Mouse (Mus musculus) small intestine, adult 2 months (tissue): Measurements from ENCODE around the gene S100a5. TPM values are rescaled to one million over a fixed set of nuclear protein-coding genes. Genes with fewer than 3 reads are reported as not detected.

Experiments
- H3K27ac ChIP-seq: fragments of 200-500 bp; 2 replicates; pipeline ENCODE4 v1.5.1; 2012; ENCODE audit warnings: low read depth, low read length, control low read depth, inconsistent platforms; ENCODE audit not compliant: insufficient read depth
- H3K27me3 ChIP-seq: fragments of 200-500 bp; 2 replicates; pipeline ENCODE4 v1.6.1; 2012; ENCODE audit warnings: mild to moderate bottlenecking, moderate library complexity, low read length, inconsistent platforms; ENCODE audit not compliant: control insufficient read depth, insufficient read depth
- H3K36me3 ChIP-seq: fragments of 200-500 bp; 2 replicates; pipeline ENCODE4 v1.6.1; 2012; ENCODE audit warnings: mild to moderate bottlenecking, low read length, control low read depth, inconsistent platforms; ENCODE audit not compliant: control insufficient read depth, insufficient read depth
- H3K4me1 ChIP-seq: fragments of 200-500 bp; 2 replicates; pipeline ENCODE4 v1.6.1; 2012; ENCODE audit warnings: low read length, inconsistent platforms, mixed read lengths; ENCODE audit not compliant: control insufficient read depth, insufficient read depth, insufficient read length
- H3K4me3 ChIP-seq: fragments of 200-500 bp; 2 replicates; pipeline ENCODE4 v1.5.1; 2012; ENCODE audit warnings: low read depth, mild to moderate bottlenecking, control low read depth, inconsistent platforms, low read length, moderate library complexity
- CTCF ChIP-seq: fragments of 200-500 bp; IDR thresholded peaks from 2 replicates; pipeline ENCODE4 v1.5.1; 2012; ENCODE audit warnings: low read depth, mild to moderate bottlenecking, control low read depth, inconsistent platforms, low read length, moderate library complexity, mixed read lengths; ENCODE audit not compliant: insufficient replicate concordance, insufficient read length; ENCODE audit errors: extremely low read depth
- POLR2A ChIP-seq: fragments of 200-500 bp; IDR thresholded peaks from 2 replicates; pipeline ENCODE4 v1.6.1; 2012; ENCODE audit warnings: low read depth, mild to moderate bottlenecking, control low read depth, inconsistent platforms, low read length, moderate library complexity
- WGBS: fragments of 180-500 bp; shearing (Covaris S2); methylation state at CpG from one replicate; pipeline ENCODE4 v1.1.7; 2018; 5-methylcytosine and 5-hydroxymethylcytosine counted together
- polyA plus RNA-seq: library from polyadenylated mRNA; depleted of rRNA; stranded (reverse); fragments of >200 nt; gene quantifications from 2 replicates; pipeline ENCODE4 v1.2.3, GENCODE M21; 2012

S100a5 gene
- polyA plus RNA-seq, 1 experiment = not detected

DNA sequence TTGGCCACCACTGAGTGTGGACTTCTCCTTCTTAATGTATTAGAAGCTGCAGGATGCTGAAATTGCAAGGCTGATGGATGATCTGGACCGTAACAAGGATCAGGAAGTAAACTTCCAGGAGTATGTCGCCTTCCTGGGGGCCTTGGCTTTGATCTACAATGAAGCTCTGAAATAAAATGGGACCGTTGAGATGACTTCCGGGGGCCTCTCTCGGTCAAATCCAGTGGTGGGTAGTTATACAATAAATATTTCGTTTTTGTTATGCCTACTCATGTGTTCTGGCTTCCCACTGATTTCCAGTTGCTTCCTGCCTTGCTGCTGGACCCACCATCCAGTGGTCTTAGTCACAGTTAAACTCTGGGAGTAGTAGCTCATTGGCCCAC lies 5.8 kb downstream of the S100a5 start:
- Histone ChIP-seq H3K27ac (peak overlapping the region; percentile 40), H3K4me1 (peaks cover 23% of the 10 kb centered on the region), H3K36me3 (no peaks in the 10 kb centered on the region), H3K27me3 (no peaks in the 10 kb centered on the region), H3K4me3 (peak overlapping the region; percentile 61)
- TF ChIP-seq POLR2A (no peak), CTCF (no peak)
- 80% methylated on average over 6 of the region's 6 CpGs for whole genome bisulfite sequencing

DNA sequence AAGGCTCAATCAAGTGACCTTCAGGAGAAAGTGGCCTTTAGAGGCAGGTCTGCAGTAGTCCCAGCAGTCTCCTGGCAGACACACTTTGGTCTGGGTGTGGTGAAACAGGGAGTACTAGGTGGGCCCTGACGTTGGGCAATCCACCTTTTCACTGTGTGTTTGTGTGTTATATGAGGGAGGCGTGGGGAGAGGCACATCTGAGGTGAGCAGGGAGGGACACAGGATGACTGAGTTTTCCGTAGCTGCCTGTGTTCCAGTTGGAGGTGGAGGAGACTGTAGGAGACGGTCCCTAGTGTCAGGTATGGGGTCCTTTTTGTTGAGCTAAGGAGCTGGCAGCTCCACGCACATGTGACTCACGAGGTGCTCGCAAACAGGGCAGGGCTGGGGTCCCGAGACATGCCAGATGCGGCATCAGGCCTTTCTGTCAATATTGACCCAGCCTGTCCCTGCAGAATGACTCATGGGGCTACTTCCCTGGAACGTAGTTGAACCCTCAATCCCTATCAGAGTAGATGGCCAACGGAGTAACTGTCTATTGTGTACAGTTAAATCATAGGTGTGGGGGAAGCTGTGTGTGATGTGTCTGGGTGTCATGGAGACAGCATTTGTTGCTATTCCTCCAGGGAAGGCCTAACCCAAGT lies 6.4 kb downstream of the S100a5 start:
- peaks cover 21% of the 10 kb centered on the region for H3K4me1 ChIP-seq
- peak overlapping the region; percentile 40 for H3K27ac ChIP-seq
- H3K27me3 ChIP-seq = no peaks in the 10 kb centered on the region
- H3K36me3 ChIP-seq = no peaks in the 10 kb centered on the region
- whole genome bisulfite sequencing = 34% methylated on average over 11 of the region's 11 CpGs
- TF ChIP-seq CTCF (no peak), POLR2A (no peak)
- H3K4me3 ChIP-seq = peak overlapping the region; percentile 61

DNA sequence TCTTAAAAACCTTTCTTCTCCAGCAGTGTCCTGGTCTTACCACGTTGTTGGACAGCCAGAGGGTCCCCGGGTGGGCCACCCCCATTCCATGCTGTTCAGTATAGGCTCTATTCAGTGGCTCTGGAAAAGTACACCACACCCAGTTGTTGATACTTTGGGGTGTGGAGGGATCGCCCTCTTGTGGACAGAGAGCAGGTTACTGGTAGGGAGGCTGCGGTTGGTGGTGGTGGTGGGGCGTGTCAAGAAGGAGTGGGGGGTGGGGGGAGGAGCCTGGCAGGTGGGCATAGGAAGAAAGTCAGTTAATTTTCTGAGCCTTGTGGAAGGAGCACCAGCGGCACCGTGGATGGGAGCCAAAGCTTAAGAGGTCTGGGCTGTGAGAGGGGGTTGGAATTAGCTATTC lies 7.1 kb downstream of the S100a5 start:
- 4% methylated on average over 7 of the region's 7 CpGs for WGBS

GRCm38 (mm10) chr3:90615911-90616310 lies 7.6 kb downstream of the S100a5 start:
- Histone ChIP-seq H3K4me1 (peaks cover 21% of the 10 kb centered on the region), H3K27me3 (no peaks in the 10 kb centered on the region), H3K36me3 (no peaks in the 10 kb centered on the region), H3K4me3 (no peak overlapping the region), H3K27ac (no peak overlapping the region)
- TF ChIP-seq POLR2A (no peak), CTCF (no peak)
- WGBS = 50% methylated on average over 1 of the region's 1 CpGs

More for the DNA sequence above, 7.1 kb downstream of the S100a5 start:
- peaks cover 21% of the 10 kb centered on the region for H3K4me1 ChIP-seq
- TF ChIP-seq CTCF (peak; percentile 82; the same call in 1 of the 2 replicates), POLR2A (no peak)
- no peaks in the 10 kb centered on the region for H3K36me3 ChIP-seq
- H3K27me3 ChIP-seq = no peaks in the 10 kb centered on the region
- H3K27ac ChIP-seq = peak overlapping the region; percentile 20; the same call in 1 of the 2 replicates
- H3K4me3 ChIP-seq = peak overlapping the region; percentile 18; the same call in 1 of the 2 replicates

DNA sequence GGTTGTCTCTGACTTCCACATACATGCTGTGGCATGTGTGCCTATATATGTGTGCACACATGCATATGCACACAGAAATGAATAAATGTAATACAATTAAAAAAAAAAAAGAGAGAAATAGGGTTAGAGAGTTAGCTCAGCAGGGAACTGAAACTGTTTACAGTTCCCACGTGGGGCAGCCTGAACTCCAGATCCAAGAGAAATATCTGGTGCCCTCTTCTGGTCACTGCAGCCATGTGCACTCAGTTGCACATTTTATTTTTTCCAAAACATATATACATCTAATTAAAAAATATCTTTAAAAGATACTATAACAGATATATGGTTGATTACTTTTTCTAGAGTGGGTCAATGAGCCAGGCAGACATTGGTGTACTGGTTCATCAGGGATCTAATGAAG lies 9.3 kb downstream of the S100a5 start:
- TF ChIP-seq POLR2A (no peak), CTCF (no peak)
- 31% methylated on average over 1 of the region's 1 CpGs for WGBS
- no peaks in the 10 kb centered on the region for H3K27me3 ChIP-seq

GRCm38 (mm10) chr3:90621552-90621951 lies 13.2 kb downstream of the S100a5 start:
- Histone ChIP-seq H3K36me3 (no peaks in the 10 kb centered on the region), H3K27me3 (no peaks in the 10 kb centered on the region), H3K4me3 (no peak overlapping the region), H3K4me1 (peaks cover 15% of the 10 kb centered on the region), H3K27ac (no peak overlapping the region)
- TF ChIP-seq CTCF (no peak), POLR2A (no peak)
- WGBS = 44% methylated on average over 7 of the region's 7 CpGs

More for the DNA sequence above, 9.3 kb downstream of the S100a5 start:
- H3K27ac ChIP-seq = no peak overlapping the region
- H3K4me3 ChIP-seq = no peak overlapping the region
- no peaks in the 10 kb centered on the region for H3K36me3 ChIP-seq
- peaks cover 21% of the 10 kb centered on the region for H3K4me1 ChIP-seq

- no peaks in the 10 kb centered on the region for H3K36me3 ChIP-seq
- H3K27ac ChIP-seq = no peak overlapping the region; the same call in 1 of the 2 replicates
- H3K4me3 ChIP-seq = no peak overlapping the region
- TF ChIP-seq CTCF = no peak
- no peak for TF ChIP-seq POLR2A
- 2% methylated on average over 2 of the region's 2 CpGs for WGBS
- H3K4me1 ChIP-seq = peaks cover 18% of the 10 kb centered on the region
- H3K27me3 ChIP-seq = no peaks in the 10 kb centered on the region
These were observed 15.2 kb downstream of the S100a5 start for GRCm38 (mm10) chr3:90623435-90624071.

GRCm38 (mm10) chr3:90625496-90625895 lies 17.2 kb downstream of the S100a5 start:
- 66% methylated on average over 5 of the region's 5 CpGs for WGBS
- Histone ChIP-seq H3K27ac (no peak overlapping the region), H3K4me3 (no peak overlapping the region), H3K4me1 (peaks cover 18% of the 10 kb centered on the region), H3K27me3 (no peaks in the 10 kb centered on the region), H3K36me3 (no peaks in the 10 kb centered on the region)
- no peak for TF ChIP-seq CTCF
- TF ChIP-seq POLR2A = no peak
